Mouse (Mus musculus): Measurements from ENCODE around the gene Mdfic. TPM values are rescaled to one million over a fixed set of nuclear protein-coding genes. Genes with fewer than 3 reads are reported as not detected.
"Not testable (repeated sequence)": the region's sequence is repeated elsewhere in the genome, so short reads cannot be mapped to it uniquely, and the experiment has no call there.

Mdfic gene
- polyA plus RNA-seq, 1 experiment: 0.02 TPM

GRCm38 (mm10) chr6:15721716-15722031 lies 1.2 kb downstream of the Mdfic start:
- H3K9me3 ChIP-seq (ENCODE audit: control insufficient read depth, low read length): no peaks in the 10 kb centered on the region
- TF ChIP-seq GATA1 (IDR thresholded peaks at IDR 0.05; ENCODE audit: low read length): no peak
- TF ChIP-seq TAL1 (IDR thresholded peaks at IDR 0.05; ENCODE audit: low read length): no peak
- H3K27me3 ChIP-seq (ENCODE audit: control insufficient read depth): peaks cover 16% of the 10 kb centered on the region
- no peaks in the 10 kb centered on the region for H3K4me1 ChIP-seq (ENCODE audit: control insufficient read depth)
- peak overlapping the region; percentile 54 for H3K4me3 ChIP-seq (replicated peaks)
- no peaks in the 10 kb centered on the region for H3K36me3 ChIP-seq (ENCODE audit: control insufficient read depth)

DNA sequence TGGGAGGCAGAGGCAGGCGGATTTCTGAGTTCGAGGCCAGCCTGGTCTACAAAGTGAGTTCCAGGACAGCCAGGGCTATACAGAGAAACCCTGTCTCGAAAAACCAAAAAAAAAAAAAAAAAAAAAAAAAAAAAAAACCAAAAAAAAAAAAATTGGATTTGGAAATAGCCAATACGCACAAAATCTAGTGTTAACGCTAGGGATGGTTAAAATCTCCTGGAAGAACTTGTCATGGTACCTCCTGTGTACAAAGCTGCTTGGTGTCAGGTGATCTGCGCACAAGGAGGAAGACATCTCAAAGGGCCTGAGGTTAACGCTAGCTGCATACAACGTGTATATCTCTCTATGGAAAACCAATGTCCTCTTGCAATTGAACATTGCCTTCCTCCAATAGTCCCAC lies 2.2 kb downstream of the Mdfic start:
- H3K4me1 ChIP-seq (ENCODE audit: control insufficient read depth); H3K4me3 ChIP-seq (replicated peaks): not testable (repeated sequence)
- H3K27me3 ChIP-seq (ENCODE audit: control insufficient read depth): peaks cover 16% of the 10 kb centered on the region

GRCm38 (mm10) chr6:15724304-15724703 lies 3.8 kb downstream of the Mdfic start:
- TF ChIP-seq TAL1 (IDR thresholded peaks at IDR 0.05; ENCODE audit: low read length): no peak
- no peak for TF ChIP-seq GATA1 (IDR thresholded peaks at IDR 0.05; ENCODE audit: low read length)
- no peaks in the 10 kb centered on the region for H3K4me1 ChIP-seq (ENCODE audit: control insufficient read depth)

More for the DNA sequence above, 2.2 kb downstream of the Mdfic start:
- H3K36me3 ChIP-seq (ENCODE audit: control insufficient read depth); H3K9me3 ChIP-seq (ENCODE audit: control insufficient read depth, low read length): not testable (repeated sequence)

GRCm38 (mm10) chr6:15726422-15726821 lies 6.0 kb downstream of the Mdfic start:
- H3K36me3 ChIP-seq (ENCODE audit: control insufficient read depth): no peaks in the 10 kb centered on the region
- H3K4me3 ChIP-seq (replicated peaks): no peak overlapping the region
- H3K4me1 ChIP-seq (ENCODE audit: control insufficient read depth): no peaks in the 10 kb centered on the region
- H3K27me3 ChIP-seq (ENCODE audit: control insufficient read depth): peaks cover 3% of the 10 kb centered on the region
- H3K9me3 ChIP-seq (ENCODE audit: control insufficient read depth, low read length): no peaks in the 10 kb centered on the region
- TF ChIP-seq TAL1 (IDR thresholded peaks at IDR 0.05; ENCODE audit: low read length) (no peak), GATA1 (IDR thresholded peaks at IDR 0.05; ENCODE audit: low read length) (no peak)

More at GRCm38 (mm10) chr6:15724304-15724703, 3.8 kb downstream of the Mdfic start:
- Histone ChIP-seq H3K4me3 (replicated peaks) (no peak overlapping the region), H3K27me3 (ENCODE audit: control insufficient read depth) (peaks cover 16% of the 10 kb centered on the region), H3K36me3 (ENCODE audit: control insufficient read depth) (no peaks in the 10 kb centered on the region), H3K9me3 (ENCODE audit: control insufficient read depth, low read length) (no peaks in the 10 kb centered on the region)

- Histone ChIP-seq H3K4me1 (ENCODE audit: control insufficient read depth) (no peaks in the 10 kb centered on the region), H3K9me3 (ENCODE audit: control insufficient read depth, low read length) (no peaks in the 10 kb centered on the region), H3K36me3 (ENCODE audit: control insufficient read depth) (no peaks in the 10 kb centered on the region), H3K4me3 (replicated peaks) (no peak overlapping the region), H3K27me3 (ENCODE audit: control insufficient read depth) (no peaks in the 10 kb centered on the region)
- TF ChIP-seq GATA1 (IDR thresholded peaks at IDR 0.05; ENCODE audit: low read length) (no peak), TAL1 (IDR thresholded peaks at IDR 0.05; ENCODE audit: low read length) (no peak)
These were observed 7.4 kb downstream of the Mdfic start for GRCm38 (mm10) chr6:15727681-15728410.

DNA sequence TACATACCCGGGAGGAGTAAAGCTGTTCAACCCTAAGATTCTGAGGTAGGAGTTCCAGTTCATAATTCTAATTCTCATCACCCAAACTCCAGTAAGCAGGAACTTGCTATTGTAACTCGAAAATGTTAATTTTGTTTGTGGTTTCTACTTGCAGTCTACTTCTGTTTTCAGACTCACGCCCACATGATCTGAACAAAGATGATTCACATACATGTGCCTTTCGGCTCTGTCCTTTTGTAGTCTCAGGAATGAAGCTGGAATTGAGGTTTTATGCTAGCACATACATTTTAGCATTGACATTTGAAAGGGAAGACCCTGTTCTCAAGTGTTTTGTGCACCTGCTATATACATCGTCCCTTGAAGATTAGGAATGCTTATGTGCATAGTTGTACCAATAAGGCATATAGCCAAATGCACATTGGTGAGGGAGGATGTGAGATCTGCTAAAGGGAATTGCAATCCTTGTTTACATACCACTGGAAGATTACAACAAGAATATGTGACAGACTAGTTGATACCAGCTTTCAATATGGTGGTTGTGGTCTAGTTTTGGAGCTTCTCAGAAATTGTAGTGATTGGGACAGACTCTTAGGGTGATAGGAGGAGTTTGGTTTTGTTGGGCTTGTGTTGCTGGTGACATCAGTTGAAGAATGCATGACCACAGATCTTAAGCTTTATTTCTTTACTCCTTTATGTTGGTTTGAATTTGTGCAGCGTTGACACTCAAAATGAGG lies 8.6 kb downstream of the Mdfic start:
- TF ChIP-seq TAL1 (IDR thresholded peaks at IDR 0.05; ENCODE audit: low read length): no peak
- no peak for TF ChIP-seq GATA1 (IDR thresholded peaks at IDR 0.05; ENCODE audit: low read length)
- Histone ChIP-seq H3K4me3 (replicated peaks) (no peak overlapping the region), H3K4me1 (ENCODE audit: control insufficient read depth) (no peaks in the 10 kb centered on the region), H3K36me3 (ENCODE audit: control insufficient read depth) (no peaks in the 10 kb centered on the region), H3K27me3 (ENCODE audit: control insufficient read depth) (no peaks in the 10 kb centered on the region), H3K9me3 (ENCODE audit: control insufficient read depth, low read length) (no peaks in the 10 kb centered on the region)

DNA sequence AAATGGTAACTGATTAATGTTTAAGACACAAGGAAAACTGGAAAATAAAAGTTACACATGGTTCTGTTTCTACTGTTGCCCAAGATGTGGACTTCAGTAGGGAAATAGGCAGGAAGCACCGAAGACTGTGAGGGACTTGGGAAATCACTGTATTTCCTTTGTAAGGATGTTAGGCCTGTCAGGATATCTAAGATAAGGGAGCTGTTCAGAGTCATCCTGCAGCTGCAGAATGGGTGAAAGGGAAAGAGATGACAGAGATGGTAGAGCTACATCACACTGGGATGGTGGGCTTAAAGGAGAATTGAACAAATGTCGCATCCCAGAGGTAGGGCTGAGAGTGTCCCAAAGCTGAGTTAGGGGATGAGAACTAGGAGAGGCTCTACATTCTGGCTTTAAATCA lies 9.8 kb downstream of the Mdfic start:
- TF ChIP-seq TAL1 (IDR thresholded peaks at IDR 0.05; ENCODE audit: low read length): no peak

DNA sequence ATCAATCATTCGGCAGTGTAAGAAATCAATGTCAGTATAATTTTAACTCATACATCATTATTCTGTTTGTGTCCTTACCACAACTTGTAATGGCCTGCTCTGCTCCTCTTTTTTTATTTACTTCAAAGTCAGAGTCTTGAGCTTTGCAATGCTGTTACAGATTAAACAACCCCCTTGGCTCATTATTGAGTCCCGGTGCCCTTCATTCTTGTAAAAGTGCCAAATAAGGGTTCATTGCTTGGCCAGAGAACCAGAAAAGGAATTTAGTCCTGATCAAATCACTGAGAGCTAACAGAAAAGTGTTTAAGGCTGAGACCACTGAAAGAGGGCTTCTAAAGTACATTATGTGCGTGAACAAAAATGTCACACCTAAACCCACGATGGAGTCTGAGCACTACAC lies 10.2 kb downstream of the Mdfic start:
- Histone ChIP-seq H3K9me3 (ENCODE audit: control insufficient read depth, low read length) (no peaks in the 10 kb centered on the region), H3K36me3 (ENCODE audit: control insufficient read depth) (no peaks in the 10 kb centered on the region), H3K27me3 (ENCODE audit: control insufficient read depth) (no peaks in the 10 kb centered on the region), H3K4me3 (replicated peaks) (no peak overlapping the region), H3K4me1 (ENCODE audit: control insufficient read depth) (no peaks in the 10 kb centered on the region)
- TF ChIP-seq GATA1 (IDR thresholded peaks at IDR 0.05; ENCODE audit: low read length) (no peak), TAL1 (IDR thresholded peaks at IDR 0.05; ENCODE audit: low read length) (no peak)

More for the DNA sequence above, 9.8 kb downstream of the Mdfic start:
- Histone ChIP-seq H3K27me3 (ENCODE audit: control insufficient read depth) (no peaks in the 10 kb centered on the region), H3K9me3 (ENCODE audit: control insufficient read depth, low read length) (no peaks in the 10 kb centered on the region), H3K4me3 (replicated peaks) (no peak overlapping the region), H3K4me1 (ENCODE audit: control insufficient read depth) (no peaks in the 10 kb centered on the region), H3K36me3 (ENCODE audit: control insufficient read depth) (no peaks in the 10 kb centered on the region)

GRCm38 (mm10) chr6:15731452-15731851 lies 11.0 kb downstream of the Mdfic start:
- H3K9me3 ChIP-seq (ENCODE audit: control insufficient read depth, low read length): no peaks in the 10 kb centered on the region
- no peak overlapping the region for H3K4me3 ChIP-seq (replicated peaks)
- no peak for TF ChIP-seq TAL1 (IDR thresholded peaks at IDR 0.05; ENCODE audit: low read length)
- no peak for TF ChIP-seq GATA1 (IDR thresholded peaks at IDR 0.05; ENCODE audit: low read length)
- no peaks in the 10 kb centered on the region for H3K4me1 ChIP-seq (ENCODE audit: control insufficient read depth)
- no peaks in the 10 kb centered on the region for H3K36me3 ChIP-seq (ENCODE audit: control insufficient read depth)
- H3K27me3 ChIP-seq (ENCODE audit: control insufficient read depth): no peaks in the 10 kb centered on the region
